Comparison of ENCODE assay signal across 24 mouse cellular contexts in genomic region chr3:135324354-135324753, GRCm38 (mm10). TPM values are rescaled to one million over a fixed set of nuclear protein-coding genes. Genes with fewer than 3 reads are reported as not detected.
DNase-seq lines count a peak whose midpoint lies in the region; ATAC-seq and TF ChIP-seq lines count a peak whose summit lies in the region.
"Had no signal": no experiment of that assay in that cellular context is flagged by ENCODE, and none has a peak within 500 bp of the region (broad histone marks: within the 10 kb centered on the region; RNA-seq: fewer than 3 reads in every experiment).

No protein-coding gene starts in this region.

- no peak overlapping the region for H3K4me2 ChIP-seq in forebrain, postnatal 0 days (ENCODE audit: low read depth)
- no peak overlapping the region for H3K4me2 ChIP-seq in forebrain, embryonic 11.5 days (ENCODE audit: low read depth, low read length, severe bottlenecking)
- no peak overlapping the region for H3K4me2 ChIP-seq in midbrain, embryonic 15.5 days
- H3K4me2 ChIP-seq: limb, embryonic 15.5 days; neural tube, embryonic 12.5 days had no signal

- DNase-seq in forebrain, postnatal 0 days, result peak; percentile 21
- no peak for DNase-seq in forebrain, embryonic 11.5 days (ENCODE audit: low spot score)
- DNase-seq in left cerebral cortex, postnatal 25 days (ENCODE audit: low spot score in 2 of 2), result peak; percentile 3 to 7
- DNase-seq in left cerebral cortex, adult 18-20 months (ENCODE audit: low spot score in 2 of 2), result no peak
- DNase-seq in thymus, adult 18-20 months, result no peak
- DNase-seq in MN1 (ENCODE audit: low spot score), result no peak
- DNase-seq: cerebellum, adult 9-10 months; gastrocnemius, adult 2 months; heart, adult 18-20 months; heart, postnatal 4 days; kidney, adult 11 months; kidney, postnatal 10 days; right cerebral cortex, postnatal 25 days had no signal

- no peak overlapping the region for H3K27ac ChIP-seq in forebrain, postnatal 0 days (ENCODE audit: low read depth, low read length)
- H3K27ac ChIP-seq in forebrain, embryonic 11.5 days (ENCODE audit: low read depth, low read length), result no peak overlapping the region
- no peak overlapping the region for H3K27ac ChIP-seq in midbrain, embryonic 15.5 days
- H3K27ac ChIP-seq: embryonic facial prominence, embryonic 10.5 days; gastrocnemius, adult 2 months; limb, embryonic 15.5 days; neural tube, embryonic 12.5 days had no signal

- H3K27me3 ChIP-seq in forebrain, postnatal 0 days (ENCODE audit: insufficient read depth, low read length), result no peaks in the 10 kb centered on the region
- H3K27me3 ChIP-seq in forebrain, embryonic 11.5 days (ENCODE audit: control insufficient read depth, insufficient read depth, low read length), result no peaks in the 10 kb centered on the region
- H3K27me3 ChIP-seq in midbrain, embryonic 15.5 days (replicated peaks), result no peaks in the 10 kb centered on the region
- H3K27me3 ChIP-seq: limb, embryonic 15.5 days; neural tube, embryonic 12.5 days had no signal

- no peaks in the 10 kb centered on the region for H3K9me3 ChIP-seq in forebrain, postnatal 0 days (ENCODE audit: low read length)
- H3K9me3 ChIP-seq in forebrain, embryonic 11.5 days (ENCODE audit: control insufficient read depth, low read length), result no peaks in the 10 kb centered on the region
- no peaks in the 10 kb centered on the region for H3K9me3 ChIP-seq in midbrain, embryonic 15.5 days
- H3K9me3 ChIP-seq: embryonic facial prominence, embryonic 10.5 days; limb, embryonic 15.5 days; neural tube, embryonic 12.5 days had no signal

- TF ChIP-seq CTCF in forebrain, postnatal 0 days (IDR thresholded peaks at IDR 0.05; ENCODE audit: low read depth), result no peak

- no peak overlapping the region for H3K4me3 ChIP-seq in forebrain, postnatal 0 days (ENCODE audit: low read depth, low read length)
- H3K4me3 ChIP-seq in forebrain, embryonic 11.5 days (ENCODE audit: low read depth, low read length), result no peak overlapping the region
- H3K4me3 ChIP-seq in midbrain, embryonic 15.5 days, result no peak overlapping the region
- H3K4me3 ChIP-seq: embryonic facial prominence, embryonic 10.5 days; gastrocnemius, adult 2 months; limb, embryonic 15.5 days; neural tube, embryonic 12.5 days had no signal

- intact Hi-C loops in left cerebral cortex, postnatal 25 days (cut with DNase I), result no loop called here

- no peak overlapping the region for H3K9ac ChIP-seq in forebrain, postnatal 0 days
- H3K9ac ChIP-seq in forebrain, embryonic 11.5 days (ENCODE audit: low read length), result no peak overlapping the region
- no peak overlapping the region for H3K9ac ChIP-seq in midbrain, embryonic 15.5 days
- H3K9ac ChIP-seq: limb, embryonic 15.5 days; neural tube, embryonic 12.5 days had no signal

- H3K36me3 ChIP-seq in forebrain, postnatal 0 days (ENCODE audit: insufficient read depth), result no peaks in the 10 kb centered on the region
- H3K36me3 ChIP-seq in forebrain, embryonic 11.5 days (ENCODE audit: control insufficient read depth, insufficient read depth, low read length), result no peaks in the 10 kb centered on the region
- no peaks in the 10 kb centered on the region for H3K36me3 ChIP-seq in midbrain, embryonic 15.5 days (replicated peaks)
- H3K36me3 ChIP-seq: embryonic facial prominence, embryonic 10.5 days; limb, embryonic 15.5 days; neural tube, embryonic 12.5 days had no signal

- 28% methylated on average over 6 of the region's 6 CpGs for WGBS in forebrain, postnatal 0 days
- 64% methylated on average over 6 of the region's 6 CpGs for WGBS in forebrain, embryonic 11.5 days
- 20% methylated on average over 6 of the region's 6 CpGs for WGBS in midbrain, embryonic 15.5 days

- no peaks in the 10 kb centered on the region for H3K4me1 ChIP-seq in forebrain, postnatal 0 days (ENCODE audit: insufficient read depth)
- no peaks in the 10 kb centered on the region for H3K4me1 ChIP-seq in forebrain, embryonic 11.5 days (replicated peaks; ENCODE audit: control insufficient read depth, insufficient read depth, low read length)
- no peaks in the 10 kb centered on the region for H3K4me1 ChIP-seq in midbrain, embryonic 15.5 days
- H3K4me1 ChIP-seq: limb, embryonic 15.5 days had no signal

- ATAC-seq in forebrain, postnatal 0 days, result peak; percentile 78; the same call in 1 of the 2 replicates
- no peak for ATAC-seq in forebrain, embryonic 11.5 days (replicated peaks; ENCODE audit: low FRiP score)
- peak; percentile 78 for ATAC-seq in activated CD4-positive, CD25-positive, alpha-beta regulatory T cell, adult 4 months
- 0 out of 2 replicates have a peak, but pooled peaks have one; percentile 58 for ATAC-seq in midbrain, embryonic 15.5 days (replicated peaks)
- ATAC-seq: forebrain, embryonic 14.5 days; hindbrain, embryonic 16.5 days; lung, postnatal 0 days had no signal

RNA-seq across cellular contexts. Expression of gene Slc9b2, which starts 16.9 kb away (rescaled TPM):
- total RNA-seq in forebrain, postnatal 0 days (2014; rRNA removed), result 2.6 and 3.6 TPM in 2 replicates
- 1.8 and 2.3 TPM in 2 replicates for polyA plus RNA-seq in forebrain, postnatal 0 days (2015; fragmentation: Nextera tagmentation; extraction: Ambion mirVana)
- 6.6 and 8.1 TPM in 2 replicates for polyA plus RNA-seq in forebrain, embryonic 11.5 days (2014; fragmentation: Nextera tagmentation; extraction: Ambion mirVana)
- total RNA-seq in left cerebral cortex, postnatal 25 days (2021), result 1 to 10 TPM; 3.3 to 3.5 TPM
- total RNA-seq in left cerebral cortex, adult 18-20 months (2021), result 1 to 10 TPM; 2.4 to 3.4 TPM
- 10 to 100 TPM; 14.2 to 17.1 TPM for polyA plus RNA-seq in activated CD4-positive, CD25-positive, alpha-beta regulatory T cell, adult 4 months (2017; shearing (Covaris generic))
- 1.4 TPM in 2 replicates for polyA plus RNA-seq in midbrain, embryonic 15.5 days (2015; fragmentation: Nextera tagmentation; extraction: Ambion mirVana)

RNA-seq across cellular contexts. Expression of gene Slc9b1, which starts 23.5 kb away (rescaled TPM):
- not detected in 2 replicates for total RNA-seq in forebrain, postnatal 0 days (2014; rRNA removed)
- polyA plus RNA-seq in forebrain, postnatal 0 days (2015; fragmentation: Nextera tagmentation; extraction: Ambion mirVana), result not detected in 2 replicates
- 0.55 TPM in 1 of 2 replicates, not detected in the other for polyA plus RNA-seq in forebrain, embryonic 11.5 days (2014; fragmentation: Nextera tagmentation; extraction: Ambion mirVana)
- total RNA-seq in left cerebral cortex, postnatal 25 days (2021), result not detected
- total RNA-seq in left cerebral cortex, adult 18-20 months (2021), result 1 to 10 TPM in 1 of 2 experiments, under 1 TPM in 1; 0.21 to 1.3 TPM
- under 1 TPM; 0.29 to 0.48 TPM for polyA plus RNA-seq in activated CD4-positive, CD25-positive, alpha-beta regulatory T cell, adult 4 months (2017; shearing (Covaris generic))
- polyA plus RNA-seq in midbrain, embryonic 15.5 days (2015; fragmentation: Nextera tagmentation; extraction: Ambion mirVana), result 0.56 TPM in 1 of 2 replicates, not detected in the other
- total RNA-seq: common myeloid progenitor, adult 5-6 weeks; gastrocnemius, adult 2 months had no signal
- polyA plus RNA-seq: embryonic facial prominence, embryonic 10.5 days; forebrain, embryonic 14.5 days; heart, embryonic 14.5 days; limb, embryonic 15.5 days; liver, embryonic 16.5 days; neural tube, embryonic 12.5 days had no signal

RNA-seq across cellular contexts. Expression of gene Bdh2, which starts 43.3 kb away (rescaled TPM):
- 3.1 and 3.2 TPM in 2 replicates for total RNA-seq in forebrain, postnatal 0 days (2014; rRNA removed)
- 4.9 and 5.1 TPM in 2 replicates for polyA plus RNA-seq in forebrain, postnatal 0 days (2015; fragmentation: Nextera tagmentation; extraction: Ambion mirVana)
- polyA plus RNA-seq in forebrain, embryonic 11.5 days (2014; fragmentation: Nextera tagmentation; extraction: Ambion mirVana), result 5.0 and 5.4 TPM in 2 replicates
- 1 to 10 TPM; 3.1 to 4.0 TPM for total RNA-seq in left cerebral cortex, postnatal 25 days (2021)
- 1 to 10 TPM; 3.8 to 4.6 TPM for total RNA-seq in left cerebral cortex, adult 18-20 months (2021)
- polyA plus RNA-seq in activated CD4-positive, CD25-positive, alpha-beta regulatory T cell, adult 4 months (2017; shearing (Covaris generic)), result not detected
- polyA plus RNA-seq in midbrain, embryonic 15.5 days (2015; fragmentation: Nextera tagmentation; extraction: Ambion mirVana), result 4.4 and 4.8 TPM in 2 replicates

Comparison
In these comparisons a context has a peak if more than half of its experiments do, and no peak if none do; other contexts are left out.
1. DNase-seq: peak in forebrain, postnatal 0 days (single experiment) and left cerebral cortex, postnatal 25 days (2 of 2); none in forebrain, embryonic 11.5 days (single experiment), left cerebral cortex, adult 18-20 months (0 of 2), thymus, adult 18-20 months (0 of 2) and MN1 (single experiment).